Mouse (Mus musculus) thymus, adult 2 months (tissue): Measurements from ENCODE around the gene Prdm11. TPM values are rescaled to one million over a fixed set of nuclear protein-coding genes. Genes with fewer than 3 reads are reported as not detected.

Source experiments
- DNase-seq: peaks from one replicate; pipeline ENCODE4 v3.0.0; 2021
- H3K27ac ChIP-seq: fragments of 200-500 bp; 2 replicates; pipeline ENCODE4 v1.5.1; 2012; ENCODE audit warnings: low read length, control low read depth; ENCODE audit not compliant: control insufficient read depth, insufficient read depth
- H3K27me3 ChIP-seq: fragments of 200-500 bp; 2 replicates; pipeline ENCODE4 v1.6.1; 2012; ENCODE audit warnings: mild to moderate bottlenecking, low read length, moderate library complexity, mixed read lengths; ENCODE audit not compliant: control insufficient read depth, insufficient read depth
- H3K36me3 ChIP-seq: fragments of 200-500 bp; 2 replicates; pipeline ENCODE4 v1.6.1; 2012; ENCODE audit warnings: mild to moderate bottlenecking, low read length, moderate library complexity; ENCODE audit not compliant: control insufficient read depth, insufficient read depth
- H3K4me1 ChIP-seq: fragments of 200-500 bp; replicated peaks from 2 replicates; pipeline ENCODE4 v1.6.1; 2012; ENCODE audit warnings: low read length; ENCODE audit not compliant: control insufficient read depth, insufficient read depth
- H3K4me3 ChIP-seq: fragments of 200-500 bp; 2 replicates; pipeline ENCODE4 v1.5.1; 2012; ENCODE audit warnings: mild to moderate bottlenecking, low read length, control low read depth, moderate library complexity; ENCODE audit not compliant: control insufficient read depth, insufficient read depth
- CTCF ChIP-seq: fragments of 200-500 bp; IDR thresholded peaks from 2 replicates; pipeline ENCODE4 v1.5.1; 2012; ENCODE audit warnings: mild to moderate bottlenecking, control low read depth, low read length, moderate library complexity, borderline replicate concordance; ENCODE audit not compliant: control insufficient read depth, poor library complexity, insufficient read depth; ENCODE audit errors: extremely low read depth
- POLR2A ChIP-seq: fragments of 200-500 bp; IDR thresholded peaks from 2 replicates; pipeline ENCODE4 v1.6.1; 2012; ENCODE audit warnings: mild to moderate bottlenecking, low read length, control low read depth, moderate library complexity; ENCODE audit not compliant: control insufficient read depth, poor library complexity, insufficient read depth; ENCODE audit errors: extremely low read depth
- WGBS: fragments of 180-500 bp; shearing (Covaris S2); methylation state at CpG from one replicate; pipeline ENCODE4 v1.1.7; 2018; 5-methylcytosine and 5-hydroxymethylcytosine counted together
- polyA plus RNA-seq: library from polyadenylated mRNA; depleted of rRNA; stranded (reverse); fragments of >200 nt; gene quantifications from 2 replicates; pipeline ENCODE4 v1.2.3, GENCODE M21; 2012

Gene Prdm11
- polyA plus RNA-seq, 1 experiment, result 17.1 TPM

- Histone ChIP-seq H3K27me3 (no peaks in the 10 kb centered on the region), H3K36me3 (0 out of 2 replicates have a peak, but pooled peaks cover 4% of the 10 kb centered on the region), H3K27ac (no peak overlapping the region), H3K4me1 (peaks cover 33% of the 10 kb centered on the region), H3K4me3 (no peak overlapping the region)
- WGBS, result 93% methylated on average over 3 of the region's 3 CpGs
- TF ChIP-seq CTCF (no peak), POLR2A (no peak)
- DNase-seq, result no peak
Measured at GRCm38 (mm10) chr2:92941463-92941862, 104.5 kb downstream of the Prdm11 start.

- 95% methylated on average over 9 of the region's 9 CpGs for WGBS
- Histone ChIP-seq H3K36me3 (0 out of 2 replicates have a peak, but pooled peaks cover 4% of the 10 kb centered on the region), H3K4me1 (peaks cover 28% of the 10 kb centered on the region), H3K27me3 (no peaks in the 10 kb centered on the region), H3K27ac (no peak overlapping the region), H3K4me3 (no peak overlapping the region)
- no peak for DNase-seq
- TF ChIP-seq POLR2A, result no peak
- no peak for TF ChIP-seq CTCF
Measured at GRCm38 (mm10) chr2:92940963-92941362, 105.0 kb downstream of the Prdm11 start.

DNA sequence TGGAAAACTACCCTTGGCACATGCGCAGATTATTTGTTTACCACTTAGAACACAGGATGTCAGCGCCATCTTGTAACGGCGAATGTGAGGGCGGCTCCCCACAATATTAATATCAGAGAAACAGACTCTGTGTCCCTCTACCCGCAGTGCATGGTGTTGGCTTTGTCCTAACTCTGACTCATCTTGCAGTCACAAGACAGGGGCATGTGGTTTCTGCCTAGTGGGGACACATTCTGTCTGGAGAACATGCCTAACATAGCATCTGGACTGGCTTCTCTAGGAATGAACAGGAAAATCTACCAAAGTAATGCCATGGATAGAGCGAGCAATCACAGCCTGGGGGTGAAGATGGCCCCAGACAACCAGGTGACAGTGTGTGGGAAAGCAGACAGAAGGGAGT lies 107.1 kb downstream of the Prdm11 start:
- TF ChIP-seq CTCF, result no peak
- TF ChIP-seq POLR2A, result no peak
- no peak for DNase-seq
- Histone ChIP-seq H3K4me1 (peaks cover 23% of the 10 kb centered on the region), H3K27me3 (no peaks in the 10 kb centered on the region), H3K36me3 (0 out of 2 replicates have a peak, but pooled peaks cover 4% of the 10 kb centered on the region), H3K4me3 (no peak overlapping the region), H3K27ac (no peak overlapping the region)
- 96% methylated on average over 7 of the region's 7 CpGs for WGBS

DNA sequence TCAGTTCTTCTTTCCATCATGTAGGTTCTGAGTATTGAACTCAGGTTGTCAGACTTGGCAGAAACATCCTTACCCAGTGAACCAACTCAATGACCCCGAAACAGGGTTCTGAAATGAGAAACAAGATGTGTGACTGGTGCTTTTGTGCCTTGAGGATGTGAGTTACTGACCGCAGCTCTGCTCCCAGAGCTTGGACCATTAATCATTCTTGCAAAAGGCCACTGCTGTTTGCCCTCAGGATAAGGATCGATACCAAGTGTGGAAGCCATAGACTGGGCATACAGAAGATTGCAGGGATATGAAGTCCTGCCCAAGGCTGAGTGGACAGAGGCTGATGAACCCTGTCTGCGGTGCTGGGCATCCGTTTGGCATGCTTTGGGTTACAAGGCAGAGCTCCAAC lies 107.9 kb downstream of the Prdm11 start:
- no peak for DNase-seq
- H3K27ac ChIP-seq, result no peak overlapping the region
- TF ChIP-seq POLR2A (no peak), CTCF (no peak)
- no peak overlapping the region for H3K4me3 ChIP-seq
- 0 out of 2 replicates have a peak, but pooled peaks cover 4% of the 10 kb centered on the region for H3K36me3 ChIP-seq
- H3K27me3 ChIP-seq, result no peaks in the 10 kb centered on the region
- whole genome bisulfite sequencing, result 95% methylated on average over 5 of the region's 5 CpGs
- peaks cover 20% of the 10 kb centered on the region for H3K4me1 ChIP-seq

DNA sequence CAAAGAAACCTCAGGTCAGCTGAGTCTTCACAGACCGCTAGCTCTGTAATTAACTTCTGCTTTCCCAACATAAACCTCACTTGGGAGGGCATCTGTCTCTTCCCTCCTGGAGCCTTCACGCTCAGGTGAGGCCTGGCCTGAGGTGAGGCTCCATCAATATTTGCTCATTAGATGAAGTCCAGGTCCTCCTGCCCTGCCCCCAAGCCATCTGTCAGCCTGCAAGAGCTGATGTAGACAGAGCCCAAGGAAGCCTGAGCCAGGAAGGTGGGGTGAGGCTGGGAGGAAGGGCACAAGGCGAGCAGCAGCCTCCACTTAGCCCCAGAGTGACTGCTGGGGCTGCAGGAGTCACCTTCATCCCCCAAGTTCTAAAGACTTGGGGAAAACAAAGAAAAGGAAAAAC lies 110.5 kb downstream of the Prdm11 start:
- TF ChIP-seq CTCF (no peak), POLR2A (no peak)
- 63% methylated on average over 3 of the region's 3 CpGs for WGBS
- no peaks in the 10 kb centered on the region for H3K27me3 ChIP-seq
- H3K27ac ChIP-seq, result no peak overlapping the region
- peaks cover 34% of the 10 kb centered on the region for H3K4me1 ChIP-seq
- H3K36me3 ChIP-seq, result no peaks in the 10 kb centered on the region
- H3K4me3 ChIP-seq, result no peak overlapping the region
- DNase-seq, result no peak

DNA sequence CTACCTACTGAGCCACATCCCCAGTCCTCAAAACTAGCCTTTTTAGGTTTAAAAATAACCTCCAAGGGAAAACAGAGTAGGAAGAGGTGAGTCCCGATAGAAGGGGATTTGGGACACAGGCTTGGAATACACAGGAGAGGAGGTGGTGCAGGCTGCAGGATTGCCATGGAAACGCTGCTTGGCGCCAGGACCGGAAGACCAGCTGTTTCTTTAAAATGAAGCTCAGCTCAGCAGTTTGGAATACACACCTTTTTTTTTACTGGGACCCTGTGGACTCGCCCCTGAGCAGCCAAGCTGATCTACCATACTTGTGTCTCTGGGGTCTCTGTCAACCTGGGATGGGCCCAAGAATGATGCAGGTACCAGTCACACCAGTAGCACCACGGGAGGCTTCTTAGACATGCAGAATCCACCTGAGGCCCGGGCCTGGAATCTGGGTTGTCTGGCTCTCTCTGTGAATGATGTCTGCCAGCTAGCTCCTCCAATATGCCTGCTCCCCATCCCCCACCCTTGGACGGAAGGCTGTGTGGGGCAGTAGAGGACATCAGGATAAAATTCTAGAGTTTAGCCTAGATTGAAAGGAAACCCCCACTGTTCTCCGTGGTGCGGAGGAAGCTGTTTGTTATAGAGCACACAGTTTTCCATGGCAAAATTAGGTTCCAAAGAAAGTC lies 111.5 kb downstream of the Prdm11 start:
- Histone ChIP-seq H3K27me3 (no peaks in the 10 kb centered on the region), H3K27ac (no peak overlapping the region), H3K4me3 (no peak overlapping the region), H3K36me3 (no peaks in the 10 kb centered on the region), H3K4me1 (peaks cover 43% of the 10 kb centered on the region)
- no peak for DNase-seq
- TF ChIP-seq POLR2A, result no peak
- no peak for TF ChIP-seq CTCF
- WGBS, result 86% methylated on average over 10 of the region's 10 CpGs
